Mouse (Mus musculus) MEL (cell line): ENCODE results near the gene Zfp51.

Source experiments
- CTCF ChIP-seq, 3 experiments: IDR thresholded peaks in 2 of 3; conservative IDR thresholded peaks in 1 of 3; 2 replicates each; pipeline ENCODE4 v1.5.1; 2011 to 2012; ENCODE audit warnings: low read length in 3 of 3, low read depth in 2 of 3, mild to moderate bottlenecking in 2 of 3, improper control_type of control experiment in 1 of 3, inconsistent platforms in 1 of 3, mixed read lengths in 1 of 3, moderate library complexity in 1 of 3; ENCODE audit not compliant: control insufficient read depth in 1 of 3, insufficient read depth in 1 of 3, poor library complexity in 1 of 3, severe bottlenecking in 1 of 3
- EP300 ChIP-seq, 2 experiments: IDR thresholded peaks; 2 replicates each; pipeline ENCODE4 v1.6.1; 2011; ENCODE audit warnings: improper control_type of control experiment in 2 of 2, low read length in 2 of 2, low read depth in 1 of 2, mild to moderate bottlenecking in 1 of 2
- ETS1 ChIP-seq: IDR thresholded peaks from 2 replicates; pipeline ENCODE4 v1.6.1; 2012; ENCODE audit warnings: low read depth, mild to moderate bottlenecking, inconsistent platforms, low read length, improper control_type of control experiment, moderate library complexity
- GABPA ChIP-seq: IDR thresholded peaks from 2 replicates; pipeline ENCODE4 v1.6.1; 2012; ENCODE audit warnings: low read depth, mild to moderate bottlenecking, inconsistent platforms, low read length, improper control_type of control experiment, moderate library complexity
- MAFK ChIP-seq: IDR thresholded peaks from 2 replicates; pipeline ENCODE4 v1.6.1; 2011; ENCODE audit warnings: low read depth, mild to moderate bottlenecking, low read length, improper control_type of control experiment, borderline replicate concordance
- MXI1 ChIP-seq: IDR thresholded peaks from 2 replicates; pipeline ENCODE4 v1.6.1; 2011; ENCODE audit warnings: mild to moderate bottlenecking, low read depth, low read length, improper control_type of control experiment
- MYC ChIP-seq: IDR thresholded peaks from 2 replicates; pipeline ENCODE4 v1.6.1; 2011; ENCODE audit warnings: low read depth, mild to moderate bottlenecking, low read length, improper control_type of control experiment, moderate library complexity
- POLR2A ChIP-seq, 2 experiments: IDR thresholded peaks; 2 replicates each; pipeline ENCODE4 v1.6.1; 2011 to 2012; ENCODE audit warnings: low read length in 2 of 2, mild to moderate bottlenecking in 2 of 2, control low read depth in 1 of 2, improper control_type of control experiment in 1 of 2, low read depth in 1 of 2, moderate library complexity in 1 of 2; ENCODE audit not compliant: control insufficient read depth in 1 of 2, insufficient read depth in 1 of 2, poor library complexity in 1 of 2
- POLR2AphosphoS5 ChIP-seq: IDR thresholded peaks from 2 replicates; pipeline ENCODE4 v1.6.1; 2012; ENCODE audit warnings: low read depth, borderline replicate concordance, mild to moderate bottlenecking, inconsistent platforms, low read length, moderate library complexity, mixed read lengths
- USF1 ChIP-seq: IDR thresholded peaks from 2 replicates; pipeline ENCODE4 v1.6.1; 2014; ENCODE audit warnings: low read depth, mild to moderate bottlenecking, inconsistent platforms, low read length, improper control_type of control experiment, moderate library complexity

DNA sequence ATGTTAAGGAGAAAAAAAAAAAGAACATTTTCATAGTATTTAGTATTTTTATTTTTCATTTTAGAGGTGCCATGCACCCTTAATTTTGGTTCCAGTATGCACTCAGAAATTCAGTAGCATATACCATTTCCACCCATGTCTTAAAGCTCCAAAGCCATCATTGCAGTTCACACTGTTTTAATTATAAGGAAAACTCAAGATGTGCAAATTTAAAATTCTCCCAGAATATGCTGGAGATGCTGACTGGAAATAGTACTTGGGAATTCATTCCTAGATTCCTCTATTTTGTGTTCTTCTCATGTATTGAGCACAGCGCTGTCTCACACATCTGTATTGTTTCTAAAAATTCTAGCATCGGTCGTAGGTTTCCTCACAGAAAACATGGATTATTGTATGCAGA lies 56.1 kb downstream of the Zfp51 start:
- TF ChIP-seq POLR2A (IDR thresholded peaks at IDR 0.05; ENCODE audit: control insufficient read depth in 1 of 2, insufficient read depth in 1 of 2, low read depth in 1 of 2, low read length in 2 of 2, poor library complexity in 1 of 2) (no peak), CTCF (IDR thresholded peaks at IDR 0.05 in 2 of 3, conservative IDR thresholded peaks at IDR 0.05 in 1 of 3; ENCODE audit: control insufficient read depth in 1 of 3, insufficient read depth in 1 of 3, low read depth in 2 of 3, low read length in 3 of 3, poor library complexity in 1 of 3, severe bottlenecking in 1 of 3) (no peak), GABPA (no peak), EP300 (IDR thresholded peaks at IDR 0.05; ENCODE audit: low read depth in 1 of 2, low read length in 2 of 2) (no peak), POLR2AphosphoS5 (no peak), MXI1 (no peak), ETS1 (no peak), MYC (no peak), MAFK (no peak), USF1 (no peak)
